Mouse (Mus musculus) embryonic fibroblast, embryonic 13.5 days (primary cell): ENCODE measurements at regions not wholly inside any gene's neighbourhood (a gene's known extent, or its start where the extent isn't known, plus 50 kb on each side); places are given as distances from the start of the nearest gene placed in this dataset.

Experiments
- H3K27ac ChIP-seq: 2 replicates; pipeline ENCODE4 v1.5.1; 2012; ENCODE audit warnings: low read length, control low read depth, inconsistent platforms; ENCODE audit not compliant: insufficient read depth
- H3K4me1 ChIP-seq: 2 replicates; pipeline ENCODE4 v1.6.1; 2011; ENCODE audit warnings: low read length; ENCODE audit not compliant: control insufficient read depth, insufficient read depth
- H3K4me3 ChIP-seq: 2 replicates; pipeline ENCODE4 v1.5.1; 2011; ENCODE audit warnings: mild to moderate bottlenecking, control low read depth, low read length; ENCODE audit not compliant: insufficient read depth
- CTCF ChIP-seq: IDR thresholded peaks from 2 replicates; pipeline ENCODE4 v1.5.1; 2011; ENCODE audit warnings: mild to moderate bottlenecking, control low read depth, low read length, moderate library complexity, borderline replicate concordance; ENCODE audit not compliant: insufficient read depth
- POLR2A ChIP-seq: IDR thresholded peaks from 2 replicates; pipeline ENCODE4 v1.6.1; 2011; ENCODE audit warnings: low read depth, mild to moderate bottlenecking, control low read depth, low read length, moderate library complexity

GRCm38 (mm10) chr16:39273490-39273889, 381.0 kb downstream of the Igsf11 start:
- H3K4me3 ChIP-seq: no peak overlapping the region

GRCm38 (mm10) chr16:39284484-39284883, 392.0 kb downstream of the Igsf11 start:
- no peak overlapping the region for H3K4me3 ChIP-seq
- H3K4me1 ChIP-seq: no peaks in the 10 kb centered on the region
- TF ChIP-seq CTCF (no peak), POLR2A (no peak)
- no peak overlapping the region for H3K27ac ChIP-seq

More at GRCm38 (mm10) chr16:39273490-39273889, 381.0 kb downstream of the Igsf11 start:
- Histone ChIP-seq H3K4me1 (no peaks in the 10 kb centered on the region), H3K27ac (no peak overlapping the region)
- TF ChIP-seq CTCF: no peak
- TF ChIP-seq POLR2A: no peak

- no peaks in the 10 kb centered on the region for H3K4me1 ChIP-seq
- no peak overlapping the region for H3K27ac ChIP-seq
- no peak overlapping the region for H3K4me3 ChIP-seq
- no peak for TF ChIP-seq CTCF
- TF ChIP-seq POLR2A: no peak
These were observed 392.7 kb downstream of the Igsf11 start for GRCm38 (mm10) chr16:39285028-39285744.

GRCm38 (mm10) chr16:39286797-39287565, 394.5 kb downstream of the Igsf11 start:
- H3K27ac ChIP-seq: no peak overlapping the region
- no peaks in the 10 kb centered on the region for H3K4me1 ChIP-seq
- H3K4me3 ChIP-seq: no peak overlapping the region
- TF ChIP-seq CTCF (no peak), POLR2A (no peak)

- TF ChIP-seq POLR2A: no peak
- no peak for TF ChIP-seq CTCF
- Histone ChIP-seq H3K4me3 (no peak overlapping the region), H3K27ac (no peak overlapping the region), H3K4me1 (no peaks in the 10 kb centered on the region)
These were observed 406.4 kb downstream of the Igsf11 start for GRCm38 (mm10) chr16:39298856-39299255.

- no peak overlapping the region for H3K27ac ChIP-seq
- no peak overlapping the region for H3K4me3 ChIP-seq
- H3K4me1 ChIP-seq: peaks cover 2% of the 10 kb centered on the region; the same call in 1 of the 2 replicates
- TF ChIP-seq POLR2A (no peak), CTCF (no peak)
These were observed 410.5 kb downstream of the Igsf11 start for GRCm38 (mm10) chr16:39302902-39303361.

GRCm38 (mm10) chr16:39303371-39303770, 410.9 kb downstream of the Igsf11 start:
- TF ChIP-seq POLR2A: no peak
- TF ChIP-seq CTCF: no peak
- no peak overlapping the region for H3K27ac ChIP-seq
- H3K4me3 ChIP-seq: no peak overlapping the region
- H3K4me1 ChIP-seq: peaks cover 2% of the 10 kb centered on the region; the same call in 1 of the 2 replicates

- no peak overlapping the region for H3K4me3 ChIP-seq
- H3K4me1 ChIP-seq: peaks cover 2% of the 10 kb centered on the region; the same call in 1 of the 2 replicates
- no peak for TF ChIP-seq CTCF
- no peak for TF ChIP-seq POLR2A
These were observed 415.5 kb downstream of the Igsf11 start for GRCm38 (mm10) chr16:39307951-39308350.

GRCm38 (mm10) chr16:39316752-39317594, 424.5 kb downstream of the Igsf11 start:
- Histone ChIP-seq H3K4me1 (no peaks in the 10 kb centered on the region), H3K4me3 (no peak overlapping the region), H3K27ac (no peak overlapping the region)
- TF ChIP-seq CTCF (0 out of 2 replicates have a peak, but pooled peaks have one; percentile 7), POLR2A (no peak)

More at GRCm38 (mm10) chr16:39307951-39308350, 415.5 kb downstream of the Igsf11 start:
- no peak overlapping the region for H3K27ac ChIP-seq
